Mouse (Mus musculus) myocyte (in vitro differentiated cells): ENCODE data around the gene Dnajb8. TPM values are rescaled to one million over a fixed set of nuclear protein-coding genes. Genes with fewer than 3 reads are reported as not detected.

Source experiments
- H3K27me3 ChIP-seq: one replicate; pipeline ENCODE4 v1.6.1; 2011; ENCODE audit not compliant: control insufficient read depth, insufficient read depth, insufficient read length
- H3K36me3 ChIP-seq: one replicate; pipeline ENCODE4 v1.6.1; 2011; ENCODE audit not compliant: control insufficient read depth, insufficient read depth
- H3K4me2 ChIP-seq: one replicate; pipeline ENCODE4 v1.6.1; 2011; ENCODE audit warnings: low read depth, control low read depth
- H3K4me3 ChIP-seq: one replicate; pipeline ENCODE4 v1.5.1; 2011; ENCODE audit warnings: mild to moderate bottlenecking, control low read depth, moderate library complexity
- H3K79me2 ChIP-seq: one replicate; pipeline ENCODE4 v1.6.1; 2011; ENCODE audit not compliant: control insufficient read depth, insufficient read depth
- H3ac ChIP-seq: one replicate; pipeline ENCODE4 v1.6.1; 2011; ENCODE audit not compliant: control insufficient read depth, insufficient read length
- CEBPB ChIP-seq: IDR thresholded peaks from 2 replicates; pipeline ENCODE4 v1.6.1; 2011; ENCODE audit warnings: mild to moderate bottlenecking, moderate library complexity; ENCODE audit not compliant: poor library complexity, insufficient read depth, severe bottlenecking
- E2F4 ChIP-seq: IDR thresholded peaks from one replicate; pipeline ENCODE4 v1.6.1; 2011; ENCODE audit warnings: mild to moderate bottlenecking, control low read depth, moderate library complexity; ENCODE audit not compliant: insufficient read depth
- MAX ChIP-seq: IDR thresholded peaks from one replicate; pipeline ENCODE4 v1.6.1; 2011; ENCODE audit warnings: low read depth, mild to moderate bottlenecking, control low read depth
- MYOD1 ChIP-seq, 3 experiments: IDR thresholded peaks; one replicate each; pipeline ENCODE4 v1.6.1; 2011; ENCODE audit warnings: control low read depth in 2 of 3, low read depth in 2 of 3, mild to moderate bottlenecking in 2 of 3, moderate library complexity in 1 of 3; ENCODE audit not compliant: insufficient read length in 2 of 3, control insufficient read depth in 1 of 3
- MYOG ChIP-seq, 3 experiments: IDR thresholded peaks; one replicate each; pipeline ENCODE4 v1.6.1; 2011; ENCODE audit warnings: control low read depth in 2 of 3, low read depth in 2 of 3, mild to moderate bottlenecking in 2 of 3; ENCODE audit not compliant: insufficient read length in 2 of 3, control insufficient read depth in 1 of 3, insufficient read depth in 1 of 3
- POLR2A ChIP-seq: IDR thresholded peaks from one replicate; pipeline ENCODE4 v1.6.1; 2011; ENCODE audit warnings: low read depth, mild to moderate bottlenecking, control low read depth, moderate library complexity; ENCODE audit not compliant: insufficient read length
- POLR2AphosphoS2 ChIP-seq: IDR thresholded peaks from one replicate; pipeline ENCODE4 v1.6.1; 2011; ENCODE audit warnings: low read depth, control low read depth; ENCODE audit not compliant: insufficient read length
- REST ChIP-seq: IDR thresholded peaks from one replicate; pipeline ENCODE4 v1.6.1; 2011; ENCODE audit warnings: mild to moderate bottlenecking, control low read depth, moderate library complexity; ENCODE audit not compliant: insufficient read depth, insufficient read length
- SRF ChIP-seq: IDR thresholded peaks from one replicate; pipeline ENCODE4 v1.6.1; 2011; ENCODE audit warnings: low read depth; ENCODE audit not compliant: control insufficient read depth, insufficient read length
- TCF12 ChIP-seq: IDR thresholded peaks from one replicate; pipeline ENCODE4 v1.6.1; 2011; ENCODE audit warnings: mild to moderate bottlenecking, control low read depth; ENCODE audit not compliant: poor library complexity, insufficient read depth, severe bottlenecking
- TCF3 ChIP-seq: IDR thresholded peaks from one replicate; pipeline ENCODE4 v1.6.1; 2011; ENCODE audit warnings: low read depth, control low read depth; ENCODE audit not compliant: insufficient read length
- USF1 ChIP-seq: IDR thresholded peaks from one replicate; pipeline ENCODE4 v1.6.1; 2011; ENCODE audit warnings: low read depth, mild to moderate bottlenecking, control low read depth, moderate library complexity
- polyA plus RNA-seq: library from polyadenylated mRNA; unstranded; fragments of >200 nt; fragmentation: generic; extraction: Trizol; gene quantifications from one replicate; pipeline ENCODE4 v1.2.1, GENCODE M21; 2012; ENCODE audit warnings: missing spikeins

Dnajb8 gene
- polyA plus RNA-seq, 1 experiment: not detected

DNA sequence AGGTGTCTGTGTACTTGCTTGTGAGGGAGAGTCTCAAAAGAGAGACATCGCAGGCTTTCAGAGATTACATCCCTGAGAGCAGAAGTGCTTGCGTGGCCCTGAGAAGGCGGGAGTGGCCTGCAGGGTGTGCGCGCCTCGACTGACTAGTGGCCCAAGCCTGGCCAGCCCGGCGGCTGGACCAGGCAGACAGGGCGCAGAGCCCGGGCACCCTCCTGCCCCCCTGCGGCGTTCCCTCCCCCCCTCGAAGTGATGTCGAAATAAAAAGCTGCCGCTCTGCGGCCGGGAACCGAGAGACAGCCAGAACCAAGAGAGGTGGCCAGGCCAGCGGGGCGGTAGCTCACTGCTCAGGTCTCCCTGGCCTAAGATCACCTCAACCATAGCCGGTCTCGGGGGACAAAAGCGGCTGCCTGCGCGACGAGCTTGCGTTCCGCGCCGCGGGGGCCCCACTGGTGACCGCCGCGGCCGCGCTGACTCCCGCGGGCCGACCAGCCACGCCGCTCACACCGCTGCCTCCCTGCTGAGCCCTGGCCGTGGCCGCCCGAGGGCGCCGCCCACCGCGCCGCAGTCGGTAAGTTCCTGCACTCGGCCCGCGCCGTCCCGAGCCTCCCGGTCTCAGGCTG is 28.5 kb upstream of the Dnajb8 start, which contains the start of gene Gata2:
TSS of gene Gata2 (plus strand) at position 459 of the 620 bp plus-strand sequence.
- Histone ChIP-seq H3K36me3 (no peaks in the 10 kb centered on the region), H3K27me3 (no peaks in the 10 kb centered on the region), H3K79me2 (no peaks in the 10 kb centered on the region), H3K4me2 (no peak within 1 kb of the TSS), H3ac (no peak within 1 kb of the TSS), H3K4me3 (no peak within 1 kb of the TSS)
- TF ChIP-seq MYOD1 (IDR thresholded peaks at IDR 0.05; ENCODE audit: control insufficient read depth in 1 of 3, insufficient read length in 2 of 3, low read depth in 2 of 3) (no peak), USF1 (no peak), TCF12 (no peak), MYOG (IDR thresholded peaks at IDR 0.05; ENCODE audit: control insufficient read depth in 1 of 3, insufficient read depth in 1 of 3, insufficient read length in 2 of 3, low read depth in 2 of 3) (no peak), SRF (no peak), REST (no peak), POLR2AphosphoS2 (no peak), E2F4 (no peak), POLR2A (no peak), TCF3 (no peak), CEBPB (no peak), MAX (no peak)

DNA sequence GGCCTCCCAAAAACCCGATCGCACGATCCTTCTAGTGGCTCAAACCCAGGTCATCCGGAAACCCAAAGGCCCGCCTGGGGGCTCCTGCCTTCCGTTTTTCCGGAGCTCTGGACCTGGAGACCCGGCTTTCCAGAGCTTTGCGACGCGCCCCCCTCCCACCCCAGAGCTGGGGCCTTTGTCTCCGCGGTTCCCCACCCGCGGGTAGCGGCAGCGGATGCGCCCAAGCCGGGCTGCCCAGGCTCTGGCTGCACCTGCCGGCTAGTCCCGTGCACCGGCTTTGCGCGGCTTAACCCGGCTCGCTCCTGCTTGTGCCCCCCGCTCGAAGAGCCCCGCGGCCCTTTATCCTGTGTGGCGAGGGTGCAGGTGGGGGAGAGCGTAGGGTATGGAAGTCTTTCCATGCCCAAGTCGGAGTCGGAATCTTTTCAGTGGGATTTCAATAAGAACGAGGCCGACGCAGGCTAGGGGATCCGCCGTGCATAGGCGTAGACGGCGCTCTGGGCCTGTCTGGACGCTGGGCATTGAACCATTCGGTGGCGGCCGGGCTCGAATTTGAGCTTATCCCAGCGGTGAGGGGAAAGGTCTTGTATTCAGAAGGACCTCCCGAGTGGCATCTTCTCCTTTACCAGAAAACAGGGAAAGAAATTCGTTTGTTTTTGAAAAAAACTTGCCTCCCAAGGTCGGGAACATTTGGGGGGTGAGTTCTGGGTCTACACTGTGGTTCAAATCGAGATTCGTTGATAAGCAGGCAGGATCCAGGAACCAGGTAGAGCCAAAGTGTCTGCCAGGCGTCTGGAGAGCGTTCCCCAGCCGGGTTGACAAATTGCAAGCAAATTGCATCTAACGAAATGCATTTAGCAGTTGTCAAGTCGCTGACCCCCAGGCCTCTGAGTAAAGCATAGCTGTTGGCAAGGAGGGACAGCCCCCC is 27.8 kb upstream of the Dnajb8 start:
- Histone ChIP-seq H3K4me2 (no peak overlapping the region), H3ac (no peak overlapping the region), H3K27me3 (no peaks in the 10 kb centered on the region), H3K4me3 (no peak overlapping the region), H3K79me2 (peaks cover 7% of the 10 kb centered on the region), H3K36me3 (no peaks in the 10 kb centered on the region)
- TF ChIP-seq SRF (no peak), REST (no peak), CEBPB (no peak)

DNA sequence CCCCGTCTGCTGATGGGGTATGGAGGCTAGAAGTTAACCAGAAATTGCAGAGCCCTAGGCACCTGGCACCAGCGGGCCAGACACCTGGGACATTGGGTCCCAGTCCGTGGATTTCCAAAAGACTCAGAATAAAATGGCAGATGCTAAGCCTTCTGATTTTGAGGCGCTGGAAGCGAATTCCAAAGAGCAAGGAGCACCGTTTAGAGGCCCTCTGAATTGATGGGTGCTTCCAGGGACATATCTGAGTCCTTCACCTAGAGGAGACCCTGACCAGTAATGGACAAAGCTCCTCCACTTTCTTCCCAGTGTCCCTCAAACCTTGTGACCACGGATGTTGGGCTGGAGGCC is 27.1 kb upstream of the Dnajb8 start:
- no peak overlapping the region for H3K4me3 ChIP-seq
- no peak overlapping the region for H3ac ChIP-seq
- peaks cover 13% of the 10 kb centered on the region for H3K79me2 ChIP-seq
- H3K36me3 ChIP-seq: no peaks in the 10 kb centered on the region
- no peak overlapping the region for H3K4me2 ChIP-seq
- no peak for TF ChIP-seq TCF12
- TF ChIP-seq USF1: no peak
- no peak for TF ChIP-seq MAX
- no peak for TF ChIP-seq SRF
- TF ChIP-seq MYOD1 (IDR thresholded peaks at IDR 0.05; ENCODE audit: control insufficient read depth in 1 of 3, insufficient read length in 2 of 3, low read depth in 2 of 3): no peak
- TF ChIP-seq REST: no peak
- no peak for TF ChIP-seq POLR2A
- TF ChIP-seq MYOG (IDR thresholded peaks at IDR 0.05; ENCODE audit: control insufficient read depth in 1 of 3, insufficient read depth in 1 of 3, insufficient read length in 2 of 3, low read depth in 2 of 3): no peak
- TF ChIP-seq E2F4: no peak
- no peak for TF ChIP-seq POLR2AphosphoS2
- no peak for TF ChIP-seq CEBPB
- TF ChIP-seq TCF3: no peak
- no peaks in the 10 kb centered on the region for H3K27me3 ChIP-seq

DNA sequence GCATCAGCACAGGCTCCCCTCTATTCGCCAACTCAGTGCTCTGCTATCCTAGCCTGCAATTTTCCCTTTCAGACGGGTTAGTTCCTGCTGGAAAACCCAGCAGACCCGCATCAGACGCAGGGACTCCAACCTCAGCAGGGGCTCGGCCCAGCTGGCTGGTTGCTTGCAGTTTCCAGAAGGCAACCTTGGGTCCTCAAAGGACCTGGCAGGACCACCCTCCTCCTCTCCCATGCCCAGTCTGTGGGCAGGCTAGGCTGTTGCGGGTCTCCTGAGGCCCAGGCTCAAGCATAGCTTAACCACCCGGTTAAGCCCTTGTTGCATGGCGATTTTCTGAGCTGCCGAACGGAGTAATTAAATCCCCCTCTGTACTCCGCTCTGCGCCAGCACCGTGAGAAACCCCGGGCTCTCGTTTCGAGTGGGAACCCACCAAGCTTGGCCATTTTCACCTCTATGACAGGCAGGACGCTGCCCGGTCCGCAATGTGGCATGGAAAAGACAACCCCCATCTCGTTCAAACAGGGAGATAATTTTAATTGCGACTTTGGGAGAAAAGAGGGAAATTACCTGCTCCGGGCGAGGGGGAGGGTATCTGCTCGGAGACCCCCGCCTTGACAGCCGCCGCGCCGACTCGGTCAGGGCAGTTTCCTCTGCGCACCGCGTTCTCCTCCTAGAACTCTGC is 25.9 kb upstream of the Dnajb8 start:
- Histone ChIP-seq H3K4me2 (peak overlapping the region; percentile 98), H3K79me2 (peaks cover 15% of the 10 kb centered on the region), H3K36me3 (no peaks in the 10 kb centered on the region), H3K4me3 (peak overlapping the region; percentile 90), H3ac (no peak overlapping the region), H3K27me3 (no peaks in the 10 kb centered on the region)
- TF ChIP-seq SRF (no peak), REST (no peak), E2F4 (no peak), POLR2AphosphoS2 (no peak), MYOG (IDR thresholded peaks at IDR 0.05; ENCODE audit: control insufficient read depth in 1 of 3, insufficient read depth in 1 of 3, insufficient read length in 2 of 3, low read depth in 2 of 3) (no peak), POLR2A (no peak), CEBPB (no peak), TCF3 (no peak), MAX (no peak), USF1 (no peak), MYOD1 (IDR thresholded peaks at IDR 0.05; ENCODE audit: control insufficient read depth in 1 of 3, insufficient read length in 2 of 3, low read depth in 2 of 3) (no peak), TCF12 (no peak)
